Mouse (Mus musculus) colon, adult 2 months (tissue): ENCODE data around the gene Extl2. TPM values are rescaled to one million over a fixed set of nuclear protein-coding genes. Genes with fewer than 3 reads are reported as not detected.

ENCODE experiments used
- polyA plus RNA-seq: library from polyadenylated mRNA; depleted of rRNA; stranded (reverse); fragments of >200 nt; gene quantifications from 2 replicates; pipeline ENCODE4 v1.2.3, GENCODE M21; 2012; rRNA removed

The Extl2 gene
- 7.3 and 8.7 TPM in 2 replicates for polyA plus RNA-seq

GRCm38 (mm10) chr3:116006978-116007940, at the start of gene Extl2, which contains the start of gene Slc30a7:
TSS of gene Extl2 (plus strand) at chr3:116007462.
TSS of gene Slc30a7 (minus strand) at chr3:116007406.

Other genes with a start within 250 kb of the Extl2 start
- gene Dph5, start 119.6 kb upstream of the Extl2 start, polyA plus RNA-seq = 1.9 and 2.1 TPM in 2 replicates
- 13.2 and 14.0 TPM in 2 replicates for gene Slc30a7, start 56 bp upstream of the Extl2 start, polyA plus RNA-seq
- gene Vcam1, start 122.2 kb downstream of the Extl2 start, polyA plus RNA-seq = 1.1 and 1.6 TPM in 2 replicates
- gene Gpr88, start 246.0 kb downstream of the Extl2 start, polyA plus RNA-seq = 0.67 and 1.0 TPM in 2 replicates